Mouse (Mus musculus) testis, adult 2 months (tissue): ENCODE data around the gene Gbp2.

Source experiments
- CTCF ChIP-seq: fragments of 200-500 bp; IDR thresholded peaks from 2 replicates; pipeline ENCODE4 v1.5.1; 2012; ENCODE audit warnings: low read depth, mild to moderate bottlenecking, inconsistent platforms, low read length, moderate library complexity; ENCODE audit not compliant: control insufficient read depth, insufficient read depth, insufficient replicate concordance
- POLR2A ChIP-seq: fragments of 200-500 bp; IDR thresholded peaks from 2 replicates; pipeline ENCODE4 v1.6.1; 2012; ENCODE audit warnings: low read depth, mild to moderate bottlenecking, inconsistent platforms, low read length, moderate library complexity; ENCODE audit not compliant: control insufficient read depth

DNA sequence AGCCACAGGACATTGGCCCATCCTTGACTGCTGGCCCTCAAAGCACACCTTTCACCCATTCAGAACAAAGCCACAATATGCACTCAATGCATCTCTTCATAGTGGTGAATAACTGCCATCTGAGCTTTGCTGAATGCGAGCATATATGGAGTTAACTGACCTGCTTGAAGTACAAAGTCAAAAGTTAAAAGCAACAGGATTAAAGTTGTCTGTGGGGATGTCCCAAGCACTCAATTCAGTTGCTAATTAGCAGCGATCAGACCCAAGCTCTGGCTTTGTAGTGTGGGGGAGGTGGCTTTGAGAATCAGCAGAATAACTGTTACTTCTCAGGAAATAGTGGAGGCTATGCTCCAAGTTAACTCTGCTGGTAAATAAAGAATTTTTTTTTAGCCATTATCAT, 29.8 kb downstream of the Gbp2 start:
- TF ChIP-seq CTCF (no peak), POLR2A (no peak)
